17 mouse cellular contexts compared by ENCODE assay signal in genomic region chr11:63213901-63214425, GRCm38 (mm10).
DNase-seq lines count a peak whose midpoint lies in the region; ATAC-seq and TF ChIP-seq lines count a peak whose summit lies in the region.
"Had no signal": no experiment of that assay in that cellular context is flagged by ENCODE, and none has a peak within 500 bp of the region (broad histone marks: within the 10 kb centered on the region; RNA-seq: fewer than 3 reads in every experiment).

No protein-coding gene starts in this region.

- TF ChIP-seq POLR2A in kidney, adult 2 months (IDR thresholded peaks at IDR 0.05; ENCODE audit: low read depth, low read length): no peak

- H3K4me2 ChIP-seq in kidney, embryonic 14.5 days (replicated peaks; ENCODE audit: low read depth, low read length): 0 out of 2 replicates have a peak overlapping the region, but pooled peaks have one; percentile 2
- H3K4me2 ChIP-seq: embryonic facial prominence, embryonic 13.5 days; limb, embryonic 12.5 days had no signal

- no peak overlapping the region for H3K27ac ChIP-seq in kidney, embryonic 14.5 days (ENCODE audit: low read depth, low read length)
- no peak overlapping the region for H3K27ac ChIP-seq in kidney, adult 2 months (ENCODE audit: insufficient read depth, low read depth, low read length)
- H3K27ac ChIP-seq: embryonic facial prominence, embryonic 13.5 days; limb, embryonic 12.5 days; stomach, postnatal 0 days had no signal

- H3K9me3 ChIP-seq in kidney, embryonic 14.5 days (ENCODE audit: control insufficient read depth, low read length): no peaks in the 10 kb centered on the region
- H3K9me3 ChIP-seq in E14TG2a.4 (ENCODE audit: low read length): peaks cover 10% of the 10 kb centered on the region
- H3K9me3 ChIP-seq: embryonic facial prominence, embryonic 13.5 days; limb, embryonic 12.5 days had no signal

- no peaks in the 10 kb centered on the region for H3K27me3 ChIP-seq in kidney, embryonic 14.5 days (ENCODE audit: control insufficient read depth, insufficient read depth, low read length)
- no peaks in the 10 kb centered on the region for H3K27me3 ChIP-seq in kidney, adult 2 months (replicated peaks; ENCODE audit: control insufficient read depth, insufficient read depth, low read length)
- H3K27me3 ChIP-seq in E14TG2a.4 (ENCODE audit: insufficient read depth, low read length): 0 out of 2 replicates have a peak, but pooled peaks cover 4% of the 10 kb centered on the region

- no peaks in the 10 kb centered on the region for H3K36me3 ChIP-seq in kidney, embryonic 14.5 days (ENCODE audit: control insufficient read depth, insufficient read depth, low read length)
- H3K36me3 ChIP-seq in kidney, adult 2 months (ENCODE audit: control insufficient read depth, insufficient read depth, low read length): no peaks in the 10 kb centered on the region
- no peaks in the 10 kb centered on the region for H3K36me3 ChIP-seq in E14TG2a.4 (ENCODE audit: insufficient read depth, low read length)
- H3K36me3 ChIP-seq: embryonic facial prominence, embryonic 13.5 days; limb, embryonic 12.5 days had no signal

- peak; percentile 45 for DNase-seq in heart, adult 11 months
- no peak for DNase-seq in heart, postnatal 25 days (ENCODE audit: low spot score)
- DNase-seq in kidney, adult 2 months: no peak
- DNase-seq in embryo, embryonic 9.5 days (ENCODE audit: extremely low spot score): peak; percentile 6
- DNase-seq in urinary bladder, postnatal 25 days (ENCODE audit: low spot score): no peak
- DNase-seq in cerebellum, adult 11 months: no peak
- DNase-seq: cerebellum, adult 8-10 months; kidney, postnatal 25 days; layer of hippocampus, postnatal 36 days; lung, adult 18-20 months; spleen, adult 18-20 months had no signal

- H3K9ac ChIP-seq in kidney, embryonic 14.5 days (ENCODE audit: low read depth, low read length): no peak overlapping the region
- H3K9ac ChIP-seq: embryonic facial prominence, embryonic 13.5 days; limb, embryonic 12.5 days had no signal

- intact Hi-C loops in heart, postnatal 25 days (cut with DNase I): loop anchor here (5.0 kb wide), 1 partner anchor 1753 kb away; no protein-coding TSS in a partner anchor

- WGBS in kidney, embryonic 14.5 days: 56% methylated on average over 19 of the region's 19 CpGs
- 70% methylated on average over 19 of the region's 19 CpGs for WGBS in kidney, adult 2 months

- no peak overlapping the region for H3K4me3 ChIP-seq in kidney, embryonic 14.5 days (ENCODE audit: low read length)
- no peak overlapping the region for H3K4me3 ChIP-seq in kidney, adult 2 months (ENCODE audit: insufficient read depth, low read depth, low read length)
- H3K4me3 ChIP-seq in E14TG2a.4 (replicated peaks; ENCODE audit: low read length): peak overlapping the region; percentile 41
- H3K4me3 ChIP-seq: embryonic facial prominence, embryonic 13.5 days; limb, embryonic 12.5 days had no signal

- no peaks in the 10 kb centered on the region for H3K4me1 ChIP-seq in kidney, embryonic 14.5 days (ENCODE audit: control insufficient read depth, insufficient read depth, low read length)
- H3K4me1 ChIP-seq in kidney, adult 2 months (ENCODE audit: control insufficient read depth, insufficient read depth, low read length): no peaks in the 10 kb centered on the region
- peaks cover 42% of the 10 kb centered on the region for H3K4me1 ChIP-seq in E14TG2a.4 (replicated peaks; ENCODE audit: low read depth, low read length)
- H3K4me1 ChIP-seq: embryonic facial prominence, embryonic 13.5 days had no signal

- TF ChIP-seq CTCF in kidney, adult 2 months (conservative IDR thresholded peaks at IDR 0.05; ENCODE audit: insufficient read depth, insufficient read length, low read depth, low read length): no peak
- TF ChIP-seq CTCF in E14TG2a.4 (conservative IDR thresholded peaks at IDR 0.05; ENCODE audit: low read length): no peak

- ATAC-seq in kidney, embryonic 14.5 days (ENCODE audit: low FRiP score, low TSS enrichment): no peak
- ATAC-seq: forebrain, embryonic 14.5 days had no signal

Comparison
In these comparisons a context has a peak if more than half of its experiments do, and no peak if none do; other contexts are left out.
1. DNase-seq: peak in heart, adult 11 months (single experiment) and embryo, embryonic 9.5 days (single experiment); none in heart, postnatal 25 days (single experiment), kidney, adult 2 months (single experiment), urinary bladder, postnatal 25 days (single experiment) and cerebellum, adult 11 months (single experiment).